Comparison of ENCODE assay signal across 8 mouse cellular contexts in the genomic region with DNA sequence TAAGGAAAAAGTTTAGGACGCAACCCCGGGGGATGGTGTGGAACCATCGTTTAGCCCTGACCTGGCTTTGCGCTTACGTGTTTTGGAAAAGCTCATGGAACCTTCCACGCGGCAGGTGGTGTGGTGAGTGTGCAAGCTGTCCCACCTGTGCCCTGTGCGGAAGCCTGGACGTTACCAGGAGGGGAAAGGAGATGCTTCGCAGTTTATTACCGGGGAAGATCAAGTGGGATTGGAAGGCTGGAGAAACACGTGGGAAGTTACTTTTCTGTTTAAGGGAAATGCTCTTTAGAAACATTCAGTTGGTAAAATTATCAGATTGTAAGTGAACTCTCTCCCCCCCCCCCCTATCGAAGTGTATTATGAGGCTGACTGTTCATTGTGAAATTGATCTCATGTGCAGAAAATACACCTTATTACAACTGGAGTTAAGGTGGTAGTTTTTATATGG. TPM values are rescaled to one million over a fixed set of nuclear protein-coding genes. Genes with fewer than 3 reads are reported as not detected.
DNase-seq lines count a peak whose midpoint lies in the region; ATAC-seq and TF ChIP-seq lines count a peak whose summit lies in the region.

No protein-coding gene starts in this region.

- H3K27ac ChIP-seq in kidney, adult 2 months (ENCODE audit: insufficient read depth, low read depth, low read length) = no peak overlapping the region
- no peak overlapping the region for H3K27ac ChIP-seq in embryonic facial prominence, embryonic 14.5 days (replicated peaks; ENCODE audit: low read depth, low read length)
- peak overlapping the region; percentile 84; the same call in 1 of the 2 replicates for H3K27ac ChIP-seq in hindbrain, postnatal 0 days
- H3K27ac ChIP-seq in macrophage = 0 out of 2 replicates have a peak overlapping the region, but pooled peaks have one; percentile 9

- 2% methylated on average over 13 of the region's 13 CpGs for WGBS in kidney, adult 2 months
- 0% methylated on average over 12 of the region's 13 CpGs for WGBS in embryonic facial prominence, embryonic 14.5 days
- WGBS in hindbrain, postnatal 0 days = 1% methylated on average over 13 of the region's 13 CpGs
- WGBS in macrophage (ENCODE audit: missing documents) = 4% methylated on average over 13 of the region's 13 CpGs

- no peak for TF ChIP-seq POLR2A in kidney, adult 2 months (IDR thresholded peaks at IDR 0.05; ENCODE audit: low read depth, low read length)

- no peak for TF ChIP-seq CTCF in kidney, adult 2 months (conservative IDR thresholded peaks at IDR 0.05; ENCODE audit: insufficient read depth, insufficient read length, low read depth, low read length)
- no peak for TF ChIP-seq CTCF in G1E (IDR thresholded peaks at IDR 0.05; ENCODE audit: low read depth, low read length)
- TF ChIP-seq CTCF in hindbrain, postnatal 0 days (IDR thresholded peaks at IDR 0.05; ENCODE audit: low read depth) = no peak

- H3K79me2 ChIP-seq in macrophage (ENCODE audit: inconsistent target) = peaks cover 53% of the 10 kb centered on the region

- H3K9me3 ChIP-seq in G1E (replicated peaks) = no peaks in the 10 kb centered on the region
- H3K9me3 ChIP-seq in embryonic facial prominence, embryonic 14.5 days (ENCODE audit: control insufficient read depth, low read length) = no peaks in the 10 kb centered on the region
- no peaks in the 10 kb centered on the region for H3K9me3 ChIP-seq in hindbrain, postnatal 0 days (ENCODE audit: low read length)

- H3K4me3 ChIP-seq in kidney, adult 2 months (ENCODE audit: insufficient read depth, low read depth, low read length) = peak overlapping the region; percentile 64
- H3K4me3 ChIP-seq in G1E (ENCODE audit: low read depth, low read length) = peak overlapping the region; percentile 81
- peak overlapping the region; percentile 80 for H3K4me3 ChIP-seq in embryonic facial prominence, embryonic 14.5 days (ENCODE audit: low read depth, low read length)
- peak overlapping the region; percentile 93 for H3K4me3 ChIP-seq in hindbrain, postnatal 0 days (ENCODE audit: low read length)
- peak overlapping the region; percentile 92 for H3K4me3 ChIP-seq in macrophage (ENCODE audit: inconsistent target)

- no peaks in the 10 kb centered on the region for H3K27me3 ChIP-seq in kidney, adult 2 months (replicated peaks; ENCODE audit: control insufficient read depth, insufficient read depth, low read length)
- no peaks in the 10 kb centered on the region for H3K27me3 ChIP-seq in G1E (ENCODE audit: insufficient read depth, low read length)
- H3K27me3 ChIP-seq in embryonic facial prominence, embryonic 14.5 days (replicated peaks; ENCODE audit: control insufficient read depth, insufficient read depth, low read length) = no peaks in the 10 kb centered on the region
- no peaks in the 10 kb centered on the region for H3K27me3 ChIP-seq in hindbrain, postnatal 0 days (ENCODE audit: insufficient read depth, low read length)

- peaks cover 10% of the 10 kb centered on the region for H3K4me1 ChIP-seq in kidney, adult 2 months (ENCODE audit: control insufficient read depth, insufficient read depth, low read length)
- peaks cover 47% of the 10 kb centered on the region for H3K4me1 ChIP-seq in G1E (ENCODE audit: insufficient read depth, low read depth, low read length)
- H3K4me1 ChIP-seq in embryonic facial prominence, embryonic 14.5 days (ENCODE audit: control insufficient read depth, insufficient read depth, low read length) = peaks cover 14% of the 10 kb centered on the region
- H3K4me1 ChIP-seq in hindbrain, postnatal 0 days (ENCODE audit: insufficient read depth, low read length) = peaks cover 13% of the 10 kb centered on the region

- H3K4me2 ChIP-seq in embryonic facial prominence, embryonic 14.5 days (ENCODE audit: low read depth, low read length) = peak overlapping the region; percentile 82
- peak overlapping the region; percentile 86 for H3K4me2 ChIP-seq in hindbrain, postnatal 0 days (ENCODE audit: low read depth, low read length)

- H3K36me3 ChIP-seq in kidney, adult 2 months (ENCODE audit: control insufficient read depth, insufficient read depth, low read length) = no peaks in the 10 kb centered on the region
- H3K36me3 ChIP-seq in G1E (replicated peaks) (peaks cover 23% of the 10 kb centered on the region), macrophage (ENCODE audit: inconsistent target) (no peaks in the 10 kb centered on the region)
- no peaks in the 10 kb centered on the region for H3K36me3 ChIP-seq in embryonic facial prominence, embryonic 14.5 days (ENCODE audit: control insufficient read depth, insufficient read depth, low read length)
- H3K36me3 ChIP-seq in hindbrain, postnatal 0 days (ENCODE audit: insufficient read depth, low read length) = no peaks in the 10 kb centered on the region

- no peak for ATAC-seq in G1E (ENCODE audit: extremely low read depth, insufficient number of reproducible peaks, low FRiP score, poor library complexity, severe bottlenecking)
- ATAC-seq in embryonic facial prominence, embryonic 14.5 days (ENCODE audit: low read depth) = no peak
- ATAC-seq in hindbrain, postnatal 0 days = no peak

- H3K9ac ChIP-seq in embryonic facial prominence, embryonic 14.5 days (ENCODE audit: low read depth, low read length) = peak overlapping the region; percentile 93
- H3K9ac ChIP-seq in hindbrain, postnatal 0 days (replicated peaks; ENCODE audit: low read length) = peak overlapping the region; percentile 77

- DNase-seq in kidney, adult 2 months = no peak
- DNase-seq in kidney, adult 8-10 months = no peak
- peak; percentile 13 for DNase-seq in G1E (ENCODE audit: low spot score)
- DNase-seq in embryonic facial prominence, embryonic 14.5 days (ENCODE audit: low spot score) = peak; percentile 16
- peak; percentile 34 for DNase-seq in hindbrain, postnatal 0 days (ENCODE audit: low spot score)
- DNase-seq in natural killer cell, adult 2 months (ENCODE audit: low spot score in 2 of 2) = no peak
- DNase-seq in c-Kit-positive CD71-positive TER-119-positive erythroid progenitor cells, embryonic 14.5 days (ENCODE audit: low spot score) = no peak

RNA-seq across cellular contexts. Expression of gene Ube2q2, which starts 1.6 kb away (rescaled TPM):
- 10.7 and 11.1 TPM in 2 replicates for polyA plus RNA-seq in kidney, adult 2 months (2012; rRNA removed)
- total RNA-seq in G1E (2014; fragmentation: Nextera tagmentation) (74.3 and 86.9 TPM in 2 replicates), G1E (2017) (78.4 and 90.6 TPM in 2 replicates)
- polyA plus RNA-seq in G1E (2012) (31.6 and 42.3 TPM in 2 replicates), macrophage (2018) (35.8 to 55.3 TPM (median 43.9 TPM) in 3 replicates)
- 32.0 and 34.1 TPM in 2 replicates for polyA plus RNA-seq in embryonic facial prominence, embryonic 14.5 days (2014; fragmentation: Nextera tagmentation; extraction: Ambion mirVana)
- total RNA-seq in hindbrain, postnatal 0 days (2014; rRNA removed) = 23.5 and 24.7 TPM in 2 replicates
- polyA plus RNA-seq in hindbrain, postnatal 0 days (2015; fragmentation: Nextera tagmentation; extraction: Ambion mirVana) = 33.0 and 35.5 TPM in 2 replicates
- total RNA-seq in macrophage (2018; cell fraction: chromatin; rRNA removed) = 100 to 1,000 TPM in 3 of 26 experiments, 10 to 100 TPM in 23; 56.9 to 217 (median 80.4) TPM
- total RNA-seq in macrophage (2018; cell fraction: cytosol; rRNA removed) = 10 to 100 TPM; 38.7 to 75.7 (median 52.8) TPM
- total RNA-seq in macrophage (2018; cell fraction: nucleus; rRNA removed) = 100 to 1,000 TPM in 3 of 26 experiments, 10 to 100 TPM in 23; 33.1 to 124 (median 56.3) TPM

RNA-seq across cellular contexts. Expression of gene Fbxo22, which starts 58.4 kb away (rescaled TPM):
- polyA plus RNA-seq in kidney, adult 2 months (2012; rRNA removed) = 26.4 and 27.7 TPM in 2 replicates
- 70.2 and 88.0 TPM in 2 replicates for total RNA-seq in G1E (2014; fragmentation: Nextera tagmentation)
- total RNA-seq in G1E (2017) = 57.0 and 60.0 TPM in 2 replicates
- polyA plus RNA-seq in G1E (2012) = 12.0 and 14.5 TPM in 2 replicates
- polyA plus RNA-seq in embryonic facial prominence, embryonic 14.5 days (2014; fragmentation: Nextera tagmentation; extraction: Ambion mirVana) = 41.9 and 49.6 TPM in 2 replicates
- total RNA-seq in hindbrain, postnatal 0 days (2014; rRNA removed) = 55.2 and 58.3 TPM in 2 replicates
- polyA plus RNA-seq in hindbrain, postnatal 0 days (2015; fragmentation: Nextera tagmentation; extraction: Ambion mirVana) = 69.5 and 70.0 TPM in 2 replicates
- 10 to 100 TPM; 34.9 to 75.8 (median 57.7) TPM for total RNA-seq in macrophage (2018; cell fraction: chromatin; rRNA removed)
- total RNA-seq in macrophage (2018; cell fraction: cytosol; rRNA removed) = 10 to 100 TPM; 21.2 to 39.0 (median 31.7) TPM
- 10 to 100 TPM; 33.5 to 90.9 (median 56.7) TPM for total RNA-seq in macrophage (2018; cell fraction: nucleus; rRNA removed)
- polyA plus RNA-seq in macrophage (2018) = 38.0 to 41.7 TPM (median 41.3 TPM) in 3 replicates

Comparison
In these comparisons a context has a peak if more than half of its experiments do, and no peak if none do; other contexts are left out.
1. DNase-seq: peak in G1E (single experiment), embryonic facial prominence, embryonic 14.5 days (single experiment) and hindbrain, postnatal 0 days (single experiment); none in kidney, adult 2 months (single experiment), kidney, adult 8-10 months (0 of 2), natural killer cell, adult 2 months (0 of 2) and c-Kit-positive CD71-positive TER-119-positive erythroid progenitor cells, embryonic 14.5 days (single experiment).
2. H3K27ac ChIP-seq: peak in hindbrain, postnatal 0 days (single experiment) and macrophage (single experiment); none in kidney, adult 2 months (single experiment) and embryonic facial prominence, embryonic 14.5 days (single experiment).
3. Peak in every context shown above with its lines, with median percentiles within 50 percentile points of each other: H3K4me3 ChIP-seq.